Mouse (Mus musculus) gastrocnemius, adult 2 months (tissue): Measurements from ENCODE around the gene Gimap1. TPM values are rescaled to one million over a fixed set of nuclear protein-coding genes. Genes with fewer than 3 reads are reported as not detected.
A peak's percentile ranks its signal among the peaks of the same experiment; 100 is the strongest.

Source experiments
- DNase-seq: peaks from one replicate; pipeline ENCODE4 v3.0.0; 2022
- H3K27ac ChIP-seq: fragments of 200-600 bp; 2 replicates; pipeline ENCODE4 v1.8.1; 2022; ENCODE audit warnings: mild to moderate bottlenecking
- H3K4me3 ChIP-seq: fragments of 200-600 bp; 2 replicates; pipeline ENCODE4 v1.8.1; 2022; ENCODE audit warnings: mild to moderate bottlenecking, moderate library complexity
- CTCF ChIP-seq: fragments of 200-600 bp; IDR thresholded peaks from 2 replicates; pipeline ENCODE4 v1.8.1; 2022; ENCODE audit warnings: antibody characterized with exemption, mild to moderate bottlenecking, moderate library complexity
- intact Hi-C: fragments of 180-260 bp; cut with DNase I; formaldehyde crosslinking; loops from one replicate; pipeline ENCODE4 v1.15.1; 2025
- total RNA-seq, 2 experiments: library from RNA; stranded (reverse); gene quantifications; 2 replicates each; pipeline ENCODE4 v1.2.3; 2021

The Gimap1 gene
- total RNA-seq, 2 experiments from 2014 or later, result 2.2 to 2.3 TPM

DNA sequence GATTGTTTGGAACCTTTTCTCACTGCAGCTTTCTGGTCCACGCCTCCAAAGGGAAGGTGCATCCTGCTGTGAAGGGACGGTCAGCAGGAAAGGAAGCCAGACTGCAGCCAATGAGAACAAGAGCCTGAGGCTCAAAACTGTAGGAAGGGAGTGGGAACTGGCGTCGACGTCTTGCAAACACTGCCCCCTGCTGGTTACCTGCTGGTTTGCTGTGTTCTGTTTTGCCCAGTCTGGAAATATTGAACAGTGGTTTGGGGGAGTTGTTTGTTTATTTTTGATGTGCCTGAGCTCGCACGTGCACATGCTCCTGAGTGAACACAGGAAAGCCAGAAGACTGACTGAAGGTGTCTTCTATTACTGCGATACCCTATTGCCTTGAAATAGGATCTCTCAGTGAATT, 33.2 kb downstream of the Gimap1 start:
- intact Hi-C loops, result loop anchor here (1.0 to 5.0 kb wide), 3 partner anchors 127 to 595 kb away; no protein-coding TSS in a partner anchor
- DNase-seq, result peak; percentile 83
- TF ChIP-seq CTCF, result peak; percentile 93
- Histone ChIP-seq H3K4me3 (no peak overlapping the region), H3K27ac (no peak overlapping the region)

DNA sequence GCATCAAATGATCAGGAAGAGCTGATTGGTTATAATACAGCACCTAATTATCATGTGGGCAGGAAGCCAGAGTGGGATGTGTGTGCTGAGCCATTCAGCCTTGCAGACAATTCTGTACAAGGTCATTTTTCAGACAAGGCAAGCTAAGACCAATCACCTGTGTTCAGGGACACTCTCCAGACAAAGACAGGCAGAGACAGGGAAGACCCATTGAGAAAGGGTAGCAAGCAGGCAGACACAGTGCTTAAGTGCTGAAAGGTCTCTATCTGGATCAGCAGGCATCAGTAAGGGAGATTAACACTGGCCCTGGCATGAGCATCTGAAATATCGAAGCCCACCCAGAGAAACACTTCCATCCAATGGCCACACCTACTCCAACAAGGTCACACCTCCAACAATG, 45.6 kb downstream of the Gimap1 start:
- intact Hi-C loops, result no loop called here
- no peak for DNase-seq
- TF ChIP-seq CTCF, result no peak
- Histone ChIP-seq H3K27ac (peak overlapping the region; percentile 62), H3K4me3 (no peak overlapping the region)

DNA sequence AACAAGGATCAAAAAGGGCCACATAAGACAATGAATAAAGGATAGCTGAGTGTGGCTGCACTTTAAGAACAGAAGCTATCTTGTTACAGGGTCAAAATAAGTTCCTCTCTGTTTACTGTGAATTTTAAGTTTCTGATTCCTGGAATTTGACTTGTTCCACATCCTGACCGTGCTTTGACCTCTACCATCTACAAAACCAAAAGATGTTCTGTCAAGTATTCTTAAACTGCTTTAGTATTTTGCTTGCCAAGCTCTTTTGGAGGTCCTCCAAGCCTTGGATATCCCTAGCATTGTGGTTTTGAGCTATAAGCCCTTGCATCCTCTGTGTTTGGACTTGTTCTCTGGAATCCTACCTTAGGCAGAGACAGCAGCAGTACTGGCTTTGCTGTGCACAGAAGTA, 46.3 kb downstream of the Gimap1 start:
- no peak for TF ChIP-seq CTCF
- peak; percentile 19 for DNase-seq
- intact Hi-C loops, result no loop called here
- Histone ChIP-seq H3K27ac (peak overlapping the region; percentile 62), H3K4me3 (no peak overlapping the region)

DNA sequence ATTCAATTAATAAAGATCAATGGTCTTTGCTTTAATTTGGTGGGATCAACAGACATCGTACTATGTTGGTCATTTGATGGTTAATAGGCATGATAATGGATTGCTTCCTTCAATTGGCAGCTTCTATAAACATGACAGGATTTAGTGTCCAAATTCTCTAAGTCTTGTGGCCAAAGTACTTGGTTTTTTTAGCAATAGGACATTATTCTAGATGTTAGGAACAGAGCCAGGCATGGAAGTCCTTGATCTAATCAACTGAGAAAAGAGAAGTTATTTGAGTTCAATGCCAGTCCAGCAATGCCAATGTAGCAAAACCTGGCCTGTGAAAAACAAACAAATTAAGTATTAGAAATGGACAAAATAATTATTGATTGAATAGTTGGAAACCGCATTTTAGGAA, 46.7 kb downstream of the Gimap1 start:
- DNase-seq, result no peak
- Histone ChIP-seq H3K4me3 (no peak overlapping the region), H3K27ac (peak overlapping the region; percentile 20)
- TF ChIP-seq CTCF, result no peak
- intact Hi-C loops, result no loop called here

DNA sequence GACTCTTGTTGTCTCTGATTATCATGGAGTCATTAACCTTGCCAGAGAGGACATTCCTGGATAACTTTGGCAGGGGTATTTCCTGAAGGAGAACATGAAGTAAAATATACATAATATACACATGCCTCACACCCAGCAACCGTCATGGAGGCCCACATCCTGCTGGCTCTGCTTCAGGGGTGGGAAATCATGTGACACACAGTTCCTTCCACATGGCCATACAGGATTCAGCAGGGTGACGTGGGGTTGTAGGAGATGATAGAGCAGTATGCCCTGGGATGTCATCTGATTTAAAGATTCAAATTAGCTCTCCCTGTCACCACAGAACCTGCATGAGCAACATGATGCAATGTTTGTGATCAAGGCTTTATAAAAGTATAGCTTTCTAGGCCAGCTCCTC, 49.0 kb downstream of the Gimap1 start:
- H3K27ac ChIP-seq, result no peak overlapping the region
- no peak for TF ChIP-seq CTCF
- intact Hi-C loops, result no loop called here
- H3K4me3 ChIP-seq, result no peak overlapping the region
- DNase-seq, result no peak

Other genes starting within 250 kb of the Gimap1 start
- 10 to 100 TPM; 48.3 to 53.7 TPM for gene Atp6v0e2, start 201.4 kb upstream of the Gimap1 start, total RNA-seq
- 10 to 100 TPM; 17.1 to 20.2 TPM for gene Lrrc61, start 184.3 kb upstream of the Gimap1 start, total RNA-seq
- 10 to 100 TPM; 13.9 to 22.2 TPM for gene Rarres2, start 166.3 kb upstream of the Gimap1 start, total RNA-seq
- not detected for gene Gm45021, start 149.4 kb upstream of the Gimap1 start, total RNA-seq
- 10 to 100 TPM; 27.8 to 33.5 TPM for gene Repin1, start 145.2 kb upstream of the Gimap1 start, total RNA-seq
- gene Gm44965, start 145.1 kb upstream of the Gimap1 start, total RNA-seq, result not detected
- gene Zfp775, start 137.0 kb upstream of the Gimap1 start, total RNA-seq, result 1 to 10 TPM; 8.0 to 10.0 TPM
- under 1 TPM; 0.38 to 0.50 TPM for gene AI854703, start 112.3 kb upstream of the Gimap1 start, total RNA-seq
- 1 to 10 TPM; 2.4 to 3.2 TPM for gene Gimap8, start 91.8 kb upstream of the Gimap1 start, total RNA-seq
- 1 to 10 TPM; 1.1 to 1.2 TPM for gene Gimap9, start 62.9 kb upstream of the Gimap1 start, total RNA-seq
- 1 to 10 TPM; 3.6 to 5.5 TPM for gene Gimap4, start 54.5 kb upstream of the Gimap1 start, total RNA-seq
- gene Gimap6, start 30.8 kb upstream of the Gimap1 start, total RNA-seq, result 10 to 100 TPM in 1 of 2 experiments, 1 to 10 TPM in 1; 8.4 to 13.8 TPM
- gene Gm28053, start 20.4 kb upstream of the Gimap1 start, total RNA-seq, result under 1 TPM in 1 of 2 experiments, not detected in 1; 0.84 TPM
- not detected for gene Gimap7, start 20.4 kb upstream of the Gimap1 start, total RNA-seq
- gene Gimap5, start 7.1 kb downstream of the Gimap1 start, total RNA-seq, result 1 to 10 TPM; 1.5 to 1.6 TPM
- gene Gimap3, start 31.8 kb downstream of the Gimap1 start, total RNA-seq, result not detected
- 1 to 10 TPM; 3.4 to 5.3 TPM for gene Tmem176a, start 101.9 kb downstream of the Gimap1 start, total RNA-seq
- gene Tmem176b, start 102.4 kb downstream of the Gimap1 start, total RNA-seq, result 10 to 100 TPM; 11.4 to 12.9 TPM
- gene Aoc1, start 133.8 kb downstream of the Gimap1 start, total RNA-seq, result not detected
- not detected for gene 1600015I10Rik, start 190.8 kb downstream of the Gimap1 start, total RNA-seq
- not detected for gene Doxl2, start 235.9 kb downstream of the Gimap1 start, total RNA-seq
- gene Svs1, start 247.8 kb downstream of the Gimap1 start, total RNA-seq, result not detected